Mouse (Mus musculus): ENCODE data around the gene Serpinb8. TPM values are rescaled to one million over a fixed set of nuclear protein-coding genes. Genes with fewer than 3 reads are reported as not detected.
A peak's percentile ranks its signal among the peaks of the same experiment; 100 is the strongest.

Serpinb8 gene
- total RNA-seq (2022), result 1 to 10 TPM; 2.8 to 5.1 (median 3.6) TPM

GRCm38 (mm10) chr1:107589691-107590470 is at the start of gene Serpinb8:
Gene Serpinb8 (plus strand): TSS chr1:107590006.
- peak; percentile 23 for DNase-seq

- no peak for DNase-seq
These were observed 30.3 kb upstream of the Serpinb8 start for GRCm38 (mm10) chr1:107559494-107559893.

GRCm38 (mm10) chr1:107562110-107562509 is 27.7 kb upstream of the Serpinb8 start:
- DNase-seq, result no peak

GRCm38 (mm10) chr1:107565644-107566043 is 24.2 kb upstream of the Serpinb8 start:
- no peak for DNase-seq

GRCm38 (mm10) chr1:107576094-107576493 is 13.7 kb upstream of the Serpinb8 start:
- DNase-seq, result no peak

GRCm38 (mm10) chr1:107577514-107577913 is 12.3 kb upstream of the Serpinb8 start:
- DNase-seq, result no peak

- DNase-seq, result no peak
These were observed 8.6 kb upstream of the Serpinb8 start for GRCm38 (mm10) chr1:107581220-107581619.

- DNase-seq, result no peak
These were observed 6.9 kb upstream of the Serpinb8 start for GRCm38 (mm10) chr1:107582900-107583299.

GRCm38 (mm10) chr1:107583958-107584376 is 5.8 kb upstream of the Serpinb8 start:
- DNase-seq, result no peak

- no peak for DNase-seq
These were observed 4.9 kb upstream of the Serpinb8 start for GRCm38 (mm10) chr1:107584932-107585331.

GRCm38 (mm10) chr1:107586196-107586595 is 3.6 kb upstream of the Serpinb8 start:
- DNase-seq, result no peak

- DNase-seq, result no peak
These were observed 1.6 kb upstream of the Serpinb8 start for GRCm38 (mm10) chr1:107588206-107588605.

- no peak for DNase-seq
These were observed 1.2 kb upstream of the Serpinb8 start for GRCm38 (mm10) chr1:107588642-107589041.

GRCm38 (mm10) chr1:107592644-107593043 is 2.8 kb downstream of the Serpinb8 start:
- no peak for DNase-seq

- no peak for DNase-seq
These were observed 3.7 kb downstream of the Serpinb8 start for GRCm38 (mm10) chr1:107593469-107593868.

GRCm38 (mm10) chr1:107596874-107597273 is 7.1 kb downstream of the Serpinb8 start:
- DNase-seq, result no peak

- DNase-seq, result no peak
These were observed 8.7 kb downstream of the Serpinb8 start for GRCm38 (mm10) chr1:107598476-107598875.

GRCm38 (mm10) chr1:107608942-107609341 is 19.1 kb downstream of the Serpinb8 start:
- no peak for DNase-seq

GRCm38 (mm10) chr1:107614087-107614486 is 24.3 kb downstream of the Serpinb8 start:
- DNase-seq, result no peak

- no peak for DNase-seq
These were observed 32.2 kb downstream of the Serpinb8 start for GRCm38 (mm10) chr1:107622017-107622416.

- no peak for DNase-seq
These were observed 46.1 kb downstream of the Serpinb8 start for GRCm38 (mm10) chr1:107635936-107636335.

- no peak for DNase-seq
These were observed 48.2 kb downstream of the Serpinb8 start for GRCm38 (mm10) chr1:107638056-107638455.

- no peak for DNase-seq
These were observed 48.7 kb downstream of the Serpinb8 start for GRCm38 (mm10) chr1:107638459-107638858.

- no peak for DNase-seq
These were observed 52.8 kb downstream of the Serpinb8 start for GRCm38 (mm10) chr1:107642457-107643118.
